10 mouse cellular contexts compared by ENCODE assay signal in genomic region chr11:118940539-118940938, GRCm38 (mm10). TPM values are rescaled to one million over a fixed set of nuclear protein-coding genes. Genes with fewer than 3 reads are reported as not detected.
DNase-seq lines count a peak whose midpoint lies in the region; ATAC-seq and TF ChIP-seq lines count a peak whose summit lies in the region.
"Had no signal": no experiment of that assay in that cellular context is flagged by ENCODE, and none has a peak within 500 bp of the region (broad histone marks: within the 10 kb centered on the region; RNA-seq: fewer than 3 reads in every experiment).

No protein-coding gene starts in this region.

- no peak overlapping the region for H3K27ac ChIP-seq in midbrain, postnatal 0 days (ENCODE audit: low read depth, low read length)
- no peak overlapping the region for H3K27ac ChIP-seq in midbrain, embryonic 10.5 days (replicated peaks)
- H3K27ac ChIP-seq in forebrain, embryonic 14.5 days (ENCODE audit: low read depth, low read length) = peak overlapping the region; percentile 71
- H3K27ac ChIP-seq: midbrain, embryonic 12.5 days had no signal

- peak; percentile 87 for DNase-seq in midbrain, postnatal 0 days (ENCODE audit: low spot score)
- no peak for DNase-seq in midbrain, embryonic 10.5 days (ENCODE audit: low spot score)
- peak; percentile 90 for DNase-seq in forebrain, embryonic 14.5 days (ENCODE audit: low spot score)
- peak; percentile 75 to 84 for DNase-seq in layer of hippocampus, postnatal 10 days (ENCODE audit: low spot score in 2 of 2)
- DNase-seq in spleen, postnatal 36 days (ENCODE audit: low spot score in 2 of 2) = no peak
- DNase-seq in thymus, postnatal 36 days = no peak

- H3K9ac ChIP-seq in midbrain, postnatal 0 days (replicated peaks; ENCODE audit: low read length, poor library complexity, severe bottlenecking) = no peak overlapping the region
- H3K9ac ChIP-seq in forebrain, embryonic 14.5 days (ENCODE audit: low read length) = no peak overlapping the region
- H3K9ac ChIP-seq: midbrain, embryonic 12.5 days had no signal

- WGBS in midbrain, postnatal 0 days = 50% methylated on average over 11 of the region's 11 CpGs
- WGBS in midbrain, embryonic 10.5 days = 79% methylated on average over 11 of the region's 11 CpGs
- 40% methylated on average over 11 of the region's 11 CpGs for WGBS in forebrain, embryonic 14.5 days

- H3K27me3 ChIP-seq in midbrain, postnatal 0 days (ENCODE audit: insufficient read depth, low read length) = no peaks in the 10 kb centered on the region
- peaks cover 7% of the 10 kb centered on the region; the same call in 1 of the 2 replicates for H3K27me3 ChIP-seq in midbrain, embryonic 10.5 days (ENCODE audit: low read depth, poor library complexity, severe bottlenecking)
- H3K27me3 ChIP-seq in forebrain, embryonic 14.5 days (replicated peaks; ENCODE audit: control insufficient read depth, insufficient read depth, low read length) = no peaks in the 10 kb centered on the region
- H3K27me3 ChIP-seq: midbrain, embryonic 12.5 days had no signal

- no peak for TF ChIP-seq CTCF in midbrain, postnatal 0 days (IDR thresholded peaks at IDR 0.05)

- H3K4me1 ChIP-seq in midbrain, postnatal 0 days (ENCODE audit: insufficient read depth, low read length) = no peaks in the 10 kb centered on the region
- peaks cover 36% of the 10 kb centered on the region for H3K4me1 ChIP-seq in midbrain, embryonic 10.5 days
- H3K4me1 ChIP-seq in forebrain, embryonic 14.5 days (ENCODE audit: control insufficient read depth, insufficient read depth, low read length) = peaks cover 19% of the 10 kb centered on the region

- no peak overlapping the region for H3K4me2 ChIP-seq in midbrain, postnatal 0 days (ENCODE audit: low read depth, low read length, poor library complexity, severe bottlenecking)
- peak overlapping the region; percentile 22 for H3K4me2 ChIP-seq in forebrain, embryonic 14.5 days (ENCODE audit: low read length)
- H3K4me2 ChIP-seq: midbrain, embryonic 12.5 days had no signal

- no peaks in the 10 kb centered on the region for H3K9me3 ChIP-seq in midbrain, postnatal 0 days (ENCODE audit: low read length)
- H3K9me3 ChIP-seq in midbrain, embryonic 10.5 days (replicated peaks) = no peaks in the 10 kb centered on the region
- H3K9me3 ChIP-seq in forebrain, embryonic 14.5 days (replicated peaks; ENCODE audit: control insufficient read depth, low read length) = no peaks in the 10 kb centered on the region
- H3K9me3 ChIP-seq: midbrain, embryonic 12.5 days had no signal

- no peak for ATAC-seq in midbrain, postnatal 0 days (ENCODE audit: low FRiP score)
- ATAC-seq in forebrain, embryonic 14.5 days = peak; percentile 82
- ATAC-seq in erythroid progenitor cell, adult 5-6 weeks (replicated peaks; ENCODE audit: low FRiP score, poor library complexity, severe bottlenecking) = no peak
- ATAC-seq: intestine, postnatal 0 days had no signal

- H3K4me3 ChIP-seq in midbrain, postnatal 0 days (ENCODE audit: low read depth, low read length) = no peak overlapping the region
- H3K4me3 ChIP-seq in midbrain, embryonic 10.5 days = no peak overlapping the region
- no peak overlapping the region for H3K4me3 ChIP-seq in forebrain, embryonic 14.5 days (ENCODE audit: low read depth, low read length)
- H3K4me3 ChIP-seq: midbrain, embryonic 12.5 days had no signal

- H3K36me3 ChIP-seq in midbrain, postnatal 0 days (ENCODE audit: insufficient read depth, low read length) = no peaks in the 10 kb centered on the region
- H3K36me3 ChIP-seq in midbrain, embryonic 10.5 days = no peaks in the 10 kb centered on the region
- no peaks in the 10 kb centered on the region for H3K36me3 ChIP-seq in forebrain, embryonic 14.5 days (ENCODE audit: control insufficient read depth, insufficient read depth, low read length)
- H3K36me3 ChIP-seq: midbrain, embryonic 12.5 days had no signal

RNA-seq across cellular contexts. Expression of gene Rbfox3, which starts 29.1 kb away (rescaled TPM):
- total RNA-seq in midbrain, postnatal 0 days (2014; rRNA removed) = 41.2 and 60.3 TPM in 2 replicates
- 72.5 and 73.3 TPM in 2 replicates for polyA plus RNA-seq in midbrain, postnatal 0 days (2015; fragmentation: Nextera tagmentation; extraction: Ambion mirVana)
- polyA plus RNA-seq in midbrain, embryonic 10.5 days (2016; fragmentation: Nextera tagmentation; extraction: Ambion mirVana) = 7.6 and 8.3 TPM in 2 replicates
- polyA plus RNA-seq in forebrain, embryonic 14.5 days (2014; fragmentation: Nextera tagmentation; extraction: Ambion mirVana) = 28.2 and 32.3 TPM in 2 replicates
- 100 to 1,000 TPM; 205 to 226 TPM for total RNA-seq in layer of hippocampus, postnatal 10 days (2021)
- not detected in 2 replicates for total RNA-seq in erythroid progenitor cell, adult 5-6 weeks (2015; ENCODE audit: low replicate concordance)
- total RNA-seq in erythroid progenitor cell, adult 5-6 weeks (2017; ENCODE audit: low replicate concordance) = not detected in 2 replicates

RNA-seq across cellular contexts. Expression of gene Enpp7, which starts 47.4 kb away (rescaled TPM):
- total RNA-seq in midbrain, postnatal 0 days (2014; rRNA removed) = not detected in 2 replicates
- polyA plus RNA-seq in midbrain, postnatal 0 days (2015; fragmentation: Nextera tagmentation; extraction: Ambion mirVana) = not detected in 2 replicates
- polyA plus RNA-seq in midbrain, embryonic 10.5 days (2016; fragmentation: Nextera tagmentation; extraction: Ambion mirVana) = not detected in 2 replicates
- polyA plus RNA-seq in forebrain, embryonic 14.5 days (2014; fragmentation: Nextera tagmentation; extraction: Ambion mirVana) = not detected in 2 replicates
- total RNA-seq in layer of hippocampus, postnatal 10 days (2021) = not detected
- not detected in 2 replicates for total RNA-seq in erythroid progenitor cell, adult 5-6 weeks (2015; ENCODE audit: low replicate concordance)
- total RNA-seq in erythroid progenitor cell, adult 5-6 weeks (2017; ENCODE audit: low replicate concordance) = not detected in 2 replicates
- total RNA-seq: liver, adult 2 months had no signal
- polyA plus RNA-seq: liver, adult 2 months; midbrain, embryonic 12.5 days had no signal

Comparison
In these comparisons a context has a peak if more than half of its experiments do, and no peak if none do; other contexts are left out.
1. DNase-seq: peak in midbrain, postnatal 0 days (single experiment), forebrain, embryonic 14.5 days (single experiment) and layer of hippocampus, postnatal 10 days (2 of 2); none in midbrain, embryonic 10.5 days (single experiment), spleen, postnatal 36 days (0 of 2) and thymus, postnatal 36 days (0 of 2).
2. RNA of gene Rbfox3, which starts 29.1 kb away (total RNA-seq): 205 to 226 TPM in layer of hippocampus, postnatal 10 days and 41.2 to 60.3 TPM in midbrain, postnatal 0 days; not detected in erythroid progenitor cell, adult 5-6 weeks; every median in the first group is over 10 times any median in the second.